Mouse (Mus musculus) midbrain, embryonic 11.5 days (tissue): ENCODE measurements around the gene Srrm3. TPM values are rescaled to one million over a fixed set of nuclear protein-coding genes. Genes with fewer than 3 reads are reported as not detected.

ENCODE experiments used
- ATAC-seq: fragments of 200-750 bp; cut with Nextera tagmentation; 2 replicates; pipeline ENCODE4 v1.8.0; 2017; ENCODE audit warnings: moderate TSS enrichment, moderate library complexity; ENCODE audit not compliant: low FRiP score
- DNase-seq: peaks from one replicate; pipeline ENCODE4 v3.0.0; 2015; ENCODE audit warnings: low spot score; ENCODE audit errors: missing footprints
- H3K27ac ChIP-seq: fragments of 300-500 bp; sonication (generic); 2 replicates; pipeline ENCODE4 v1.5.1; 2014; ENCODE audit warnings: low read depth, low read length
- H3K27me3 ChIP-seq: fragments of 300-500 bp; sonication (generic); 2 replicates; pipeline ENCODE4 v1.6.1; 2014; ENCODE audit warnings: mild to moderate bottlenecking, low read length, moderate library complexity, mixed read lengths; ENCODE audit not compliant: control insufficient read depth, insufficient read depth
- H3K36me3 ChIP-seq: fragments of 300-500 bp; sonication (generic); 2 replicates; pipeline ENCODE4 v1.6.1; 2014; ENCODE audit warnings: mild to moderate bottlenecking, low read length, moderate library complexity, mixed read lengths; ENCODE audit not compliant: control insufficient read depth, insufficient read depth
- H3K4me1 ChIP-seq: fragments of 300-500 bp; sonication (generic); 2 replicates; pipeline ENCODE4 v1.6.1; 2014; ENCODE audit warnings: low read length; ENCODE audit not compliant: control insufficient read depth, insufficient read depth
- H3K4me2 ChIP-seq: fragments of 300-500 bp; sonication (generic); 2 replicates; pipeline ENCODE4 v1.6.1; 2014; ENCODE audit warnings: mild to moderate bottlenecking, moderate library complexity
- H3K4me3 ChIP-seq: fragments of 300-500 bp; sonication (generic); 2 replicates; pipeline ENCODE4 v1.5.1; 2014; ENCODE audit warnings: low read depth, low read length
- H3K9ac ChIP-seq: fragments of 300-500 bp; sonication (generic); 2 replicates; pipeline ENCODE4 v1.6.1; 2014; ENCODE audit warnings: low read length
- H3K9me3 ChIP-seq: fragments of 300-500 bp; sonication (generic); 2 replicates; pipeline ENCODE4 v1.6.1; 2016; ENCODE audit warnings: low read length; ENCODE audit not compliant: control insufficient read depth
- WGBS: fragments of 180-500 bp; shearing (Covaris S2); extraction: QIAGEN DNeasy Blood & Tissue Kit; methylation state at CpG from one replicate; pipeline ENCODE4 v1.1.7; 2014; 5-methylcytosine and 5-hydroxymethylcytosine counted together
- polyA plus RNA-seq: library from polyadenylated mRNA; unstranded; fragments of >200 nt; fragmentation: Nextera tagmentation; extraction: Ambion mirVana; gene quantifications from 2 replicates; pipeline ENCODE4 v1.2.1, GENCODE M21; 2014

Gene Srrm3
- polyA plus RNA-seq, 1 experiment from 2014 or later: 20.7 TPM

DNA sequence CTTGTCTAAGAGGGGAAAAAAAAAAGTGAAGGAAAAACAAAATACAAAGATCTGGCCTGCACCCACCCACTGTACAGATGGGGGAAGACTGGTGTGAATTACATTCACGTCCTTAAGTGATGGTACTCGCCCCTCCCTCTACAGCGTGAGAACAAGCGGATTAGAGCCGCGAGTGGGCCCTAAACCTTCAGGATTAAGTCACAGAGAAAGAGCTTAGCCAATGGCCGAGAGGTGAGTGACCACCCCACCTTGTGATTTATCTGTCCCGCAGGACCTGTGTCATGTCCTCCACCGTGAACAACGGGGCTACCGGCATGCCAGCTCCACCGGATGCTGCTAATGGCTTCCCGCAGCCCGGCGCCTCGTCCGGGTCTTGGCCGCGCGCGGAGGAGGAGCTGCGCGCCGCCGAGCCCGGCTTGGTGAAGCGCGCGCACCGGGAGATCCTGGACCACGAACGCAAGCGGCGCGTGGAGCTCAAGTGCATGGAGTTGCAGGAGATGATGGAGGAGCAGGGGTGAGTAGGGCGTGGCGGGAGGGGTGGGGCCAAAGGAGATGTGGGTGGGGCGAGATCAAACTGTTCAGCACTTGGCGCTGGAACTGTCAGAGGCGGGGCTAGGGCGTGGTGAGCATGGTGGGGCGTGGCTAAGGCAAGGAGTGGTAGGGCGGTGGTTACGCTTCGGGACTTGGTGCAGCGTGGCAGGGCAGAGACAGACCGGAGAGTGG is 28.2 kb downstream of the Srrm3 start:
- peak overlapping the region; percentile 14; the same call in 1 of the 2 replicates for H3K27ac ChIP-seq
- peak; percentile 92 for ATAC-seq
- peaks cover 9% of the 10 kb centered on the region; the same call in 1 of the 2 replicates for H3K4me1 ChIP-seq
- H3K4me3 ChIP-seq: peak overlapping the region; percentile 47
- peak overlapping the region; percentile 87 for H3K4me2 ChIP-seq
- no peaks in the 10 kb centered on the region for H3K36me3 ChIP-seq
- peaks cover 7% of the 10 kb centered on the region; the same call in 1 of the 2 replicates for H3K27me3 ChIP-seq
- H3K9me3 ChIP-seq: no peaks in the 10 kb centered on the region
- WGBS: under 1% methylated on average over 47 of the region's 47 CpGs
- peak; percentile 99 for DNase-seq
- H3K9ac ChIP-seq: peak overlapping the region; percentile 53

DNA sequence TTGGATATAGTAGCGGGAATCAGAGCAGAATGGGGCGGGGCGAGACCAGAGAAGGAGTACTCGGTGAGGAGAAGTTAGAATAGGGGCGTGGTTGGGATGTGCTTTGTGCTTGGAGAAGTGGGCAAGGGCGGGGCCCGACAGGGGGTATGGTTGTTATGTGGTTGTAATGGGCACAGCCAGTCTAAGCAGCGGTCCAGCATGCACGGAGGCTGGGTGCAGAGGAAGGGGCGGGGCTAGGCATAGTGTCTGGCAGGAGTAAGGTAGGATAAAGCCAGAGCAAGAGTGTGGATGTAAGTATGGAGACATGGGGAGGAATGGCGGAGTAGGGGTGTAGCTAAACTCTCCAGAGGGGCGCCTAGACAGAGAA is 28.8 kb downstream of the Srrm3 start:
- Histone ChIP-seq H3K27ac (no peak overlapping the region), H3K9me3 (no peaks in the 10 kb centered on the region), H3K27me3 (peaks cover 7% of the 10 kb centered on the region; the same call in 1 of the 2 replicates), H3K9ac (no peak overlapping the region), H3K4me1 (peaks cover 9% of the 10 kb centered on the region; the same call in 1 of the 2 replicates), H3K4me2 (peak overlapping the region; percentile 87), H3K36me3 (no peaks in the 10 kb centered on the region), H3K4me3 (peak overlapping the region; percentile 47)
- WGBS: 2% methylated on average over 12 of the region's 12 CpGs
- DNase-seq: no peak
- peak; percentile 77; the same call in 1 of the 2 replicates for ATAC-seq

DNA sequence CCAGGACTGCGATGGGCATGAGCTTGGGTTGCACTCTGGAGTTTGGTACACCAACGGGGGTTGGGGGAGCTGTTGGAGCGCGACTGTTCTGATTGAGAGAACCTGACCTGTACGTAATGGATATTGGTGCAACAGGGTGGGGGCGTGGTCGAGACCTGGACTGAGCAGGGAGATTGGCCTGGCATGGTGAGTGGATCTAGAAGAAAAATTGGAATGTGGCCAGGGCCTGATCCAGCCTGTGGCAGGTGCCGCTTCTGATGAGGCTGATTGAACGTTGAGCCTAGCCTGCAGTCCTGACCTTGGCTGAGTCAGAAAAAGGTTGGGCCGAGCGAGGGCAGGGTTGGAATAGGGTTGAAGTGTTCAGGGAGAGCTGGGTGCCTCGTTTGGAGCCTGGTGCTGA is 29.3 kb downstream of the Srrm3 start:
- H3K9me3 ChIP-seq: no peaks in the 10 kb centered on the region
- H3K27me3 ChIP-seq: peaks cover 7% of the 10 kb centered on the region; the same call in 1 of the 2 replicates
- H3K4me1 ChIP-seq: peaks cover 9% of the 10 kb centered on the region; the same call in 1 of the 2 replicates
- 24% methylated on average over 12 of the region's 12 CpGs for WGBS
- no peak overlapping the region for H3K27ac ChIP-seq
- no peak overlapping the region for H3K4me3 ChIP-seq
- ATAC-seq: peak; percentile 5; the same call in 1 of the 2 replicates
- H3K9ac ChIP-seq: no peak overlapping the region
- no peak for DNase-seq
- peak overlapping the region; percentile 87; the same call in 1 of the 2 replicates for H3K4me2 ChIP-seq
- no peaks in the 10 kb centered on the region for H3K36me3 ChIP-seq

DNA sequence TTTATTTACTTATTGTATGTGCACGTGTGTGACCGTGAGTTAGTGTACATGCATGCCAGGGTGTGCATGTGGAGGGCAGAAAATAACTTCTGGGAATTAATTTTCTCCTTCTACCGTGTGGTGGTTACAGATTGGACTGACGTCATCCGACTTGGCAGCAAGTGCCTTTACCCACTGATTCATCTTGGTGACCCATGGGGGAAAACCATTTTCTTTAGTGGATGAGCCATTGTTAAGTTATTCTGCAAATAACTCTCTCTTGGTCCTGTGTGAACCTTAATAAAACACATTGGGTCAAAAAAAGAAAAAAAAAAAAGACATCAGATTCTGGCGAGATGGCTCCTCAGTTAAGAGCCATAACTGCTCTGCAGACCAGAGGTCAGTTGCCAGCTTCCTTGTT is 35.0 kb downstream of the Srrm3 start:
- Histone ChIP-seq H3K36me3 (no peaks in the 10 kb centered on the region), H3K4me1 (no peaks in the 10 kb centered on the region), H3K27ac (no peak overlapping the region), H3K9ac (no peak overlapping the region), H3K4me2 (no peak overlapping the region), H3K27me3 (no peaks in the 10 kb centered on the region), H3K4me3 (no peak overlapping the region), H3K9me3 (no peaks in the 10 kb centered on the region)
- ATAC-seq (no peak), DNase-seq (no peak)
- WGBS: 81% methylated on average over 6 of the region's 6 CpGs

DNA sequence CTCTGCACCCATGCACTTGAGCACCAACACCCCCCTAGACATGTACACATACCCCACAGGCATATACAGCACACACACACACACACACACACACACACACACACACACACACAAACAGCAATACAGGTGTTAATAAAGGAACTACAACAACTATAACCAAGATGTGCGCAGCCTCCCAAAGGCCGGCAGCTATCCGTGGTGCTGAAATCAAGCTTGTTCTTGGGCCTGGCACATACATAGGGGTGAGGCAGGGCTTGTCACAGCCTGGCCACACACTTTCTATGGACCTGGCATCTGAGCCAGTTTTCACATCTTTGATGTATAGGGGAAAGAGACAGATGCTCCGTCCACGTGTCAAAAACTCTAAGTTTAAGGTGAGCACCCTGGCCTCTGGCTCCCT is 36.7 kb downstream of the Srrm3 start:
- DNase-seq: no peak
- Histone ChIP-seq H3K4me1 (no peaks in the 10 kb centered on the region), H3K36me3 (no peaks in the 10 kb centered on the region), H3K9me3 (no peaks in the 10 kb centered on the region), H3K4me2 (no peak overlapping the region), H3K27ac (no peak overlapping the region), H3K27me3 (no peaks in the 10 kb centered on the region), H3K4me3 (no peak overlapping the region), H3K9ac (no peak overlapping the region)
- WGBS: 33% methylated on average over 5 of the region's 5 CpGs
- no peak for ATAC-seq

DNA sequence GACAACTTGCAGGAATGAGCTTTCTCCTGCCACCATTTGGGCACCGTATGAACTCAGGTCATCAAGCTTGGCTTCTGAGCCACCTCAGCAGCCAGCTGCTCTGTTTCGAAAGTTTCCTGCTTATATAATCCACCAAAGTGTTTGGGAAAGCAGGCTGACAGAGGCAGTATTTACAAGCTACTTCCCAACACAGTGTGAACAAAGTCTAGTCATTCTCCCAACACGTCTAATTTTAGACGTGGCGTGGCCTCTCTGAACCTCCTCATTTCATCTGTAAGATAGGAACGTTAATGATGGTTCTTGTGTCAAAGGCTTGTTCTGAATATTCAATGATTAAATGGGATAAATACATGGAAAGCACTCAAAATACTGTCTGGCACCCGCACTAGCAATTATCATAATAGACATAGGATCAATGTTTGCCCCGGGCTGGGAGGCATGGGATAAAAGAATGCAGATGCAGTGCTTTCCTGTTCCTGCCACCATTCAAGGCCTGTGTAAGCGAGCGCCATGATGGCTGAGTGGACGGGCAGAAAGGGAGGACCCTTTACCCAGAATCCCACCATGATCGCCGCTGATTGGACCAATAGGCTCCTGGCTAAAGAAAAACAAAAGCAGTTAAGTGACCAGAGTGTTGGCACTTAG is 39.1 kb downstream of the Srrm3 start:
- no peak for ATAC-seq

DNA sequence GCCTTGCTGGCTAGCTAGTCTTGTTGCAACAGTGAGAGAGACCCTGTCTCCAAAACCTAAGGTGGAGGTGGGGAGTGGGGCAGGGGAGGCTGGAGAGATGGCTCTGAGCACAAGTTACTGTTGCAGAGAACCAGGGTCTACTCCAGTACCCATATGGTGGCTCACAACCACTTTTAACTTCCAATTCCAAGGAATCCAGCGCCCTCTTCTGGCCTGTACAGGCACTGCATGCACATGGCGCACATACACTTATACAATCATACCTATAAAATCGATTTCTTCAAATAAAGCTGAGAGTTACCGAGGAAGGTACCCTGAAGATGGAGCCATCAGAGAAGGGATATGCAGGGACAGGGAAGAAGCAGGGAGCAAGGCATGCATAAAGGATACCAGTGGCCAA is 40.8 kb downstream of the Srrm3 start:
- peaks cover 23% of the 10 kb centered on the region for H3K4me1 ChIP-seq
- no peak overlapping the region for H3K9ac ChIP-seq
- no peak overlapping the region for H3K4me2 ChIP-seq
- ATAC-seq (no peak), DNase-seq (no peak)
- 74% methylated on average over 4 of the region's 4 CpGs for WGBS
- H3K36me3 ChIP-seq: no peaks in the 10 kb centered on the region
- H3K4me3 ChIP-seq: no peak overlapping the region
- no peaks in the 10 kb centered on the region for H3K9me3 ChIP-seq
- peaks cover 10% of the 10 kb centered on the region for H3K27me3 ChIP-seq
- no peak overlapping the region for H3K27ac ChIP-seq

More for the DNA sequence above, 39.1 kb downstream of the Srrm3 start:
- Histone ChIP-seq H3K27me3 (no peaks in the 10 kb centered on the region; the same call in 1 of the 2 replicates), H3K9me3 (no peaks in the 10 kb centered on the region), H3K4me3 (no peak overlapping the region), H3K4me2 (no peak overlapping the region), H3K9ac (no peak overlapping the region), H3K27ac (no peak overlapping the region), H3K36me3 (no peaks in the 10 kb centered on the region), H3K4me1 (peaks cover 12% of the 10 kb centered on the region)
- WGBS: 80% methylated on average over 13 of the region's 13 CpGs
- DNase-seq: no peak

DNA sequence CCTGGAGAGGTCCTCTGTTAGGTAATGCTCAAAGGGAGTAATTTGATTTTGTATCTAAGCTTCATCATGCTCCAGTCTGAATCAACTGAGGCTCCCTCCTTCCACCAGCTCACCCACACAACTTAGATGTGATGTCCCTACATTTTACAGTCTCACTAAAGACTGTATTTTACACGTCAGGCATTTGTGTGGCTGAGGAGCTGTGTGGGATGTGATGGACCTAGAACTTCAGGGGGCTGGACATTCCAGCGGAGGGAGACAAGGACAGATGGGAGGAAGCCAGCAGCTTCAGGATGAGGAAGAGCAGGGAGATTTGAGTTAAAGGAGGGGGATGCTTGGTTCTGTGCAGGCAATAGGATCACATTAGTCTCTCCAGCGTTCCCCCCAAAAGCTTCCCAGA is 41.2 kb downstream of the Srrm3 start:
- H3K27ac ChIP-seq: no peak overlapping the region
- H3K27me3 ChIP-seq: peaks cover 13% of the 10 kb centered on the region
- H3K36me3 ChIP-seq: no peaks in the 10 kb centered on the region
- no peak overlapping the region for H3K4me2 ChIP-seq
- no peak overlapping the region for H3K9ac ChIP-seq
- H3K4me1 ChIP-seq: peaks cover 23% of the 10 kb centered on the region
- H3K4me3 ChIP-seq: no peak overlapping the region
- WGBS: 92% methylated on average over 3 of the region's 3 CpGs
- ATAC-seq: no peak
- no peak for DNase-seq
- no peaks in the 10 kb centered on the region for H3K9me3 ChIP-seq

DNA sequence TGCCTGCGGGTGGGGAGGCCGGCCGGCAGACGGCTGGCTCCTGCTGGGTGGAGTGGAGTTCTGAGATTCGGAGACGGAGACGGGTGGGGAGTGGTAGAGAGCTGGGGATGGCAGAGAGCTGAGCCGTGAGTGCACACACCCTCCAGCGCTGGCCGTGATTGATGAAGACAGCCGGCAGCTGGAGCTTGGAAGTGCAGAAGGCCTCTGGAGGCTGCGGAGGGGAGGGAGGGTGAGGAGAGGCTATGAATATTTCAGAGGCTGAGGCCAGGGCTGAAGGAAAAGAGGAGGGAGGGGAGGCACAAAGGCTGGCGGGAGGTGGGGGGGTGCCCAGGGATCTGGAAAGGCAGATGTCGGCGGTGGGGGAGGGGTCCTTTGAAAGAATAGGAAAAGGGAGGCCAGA is 44.3 kb downstream of the Srrm3 start:
- Histone ChIP-seq H3K9ac (peak overlapping the region; percentile 54), H3K36me3 (no peaks in the 10 kb centered on the region), H3K4me3 (0 out of 2 replicates have a peak overlapping the region, but pooled peaks have one; percentile 5), H3K27me3 (peaks cover 21% of the 10 kb centered on the region), H3K27ac (peak overlapping the region; percentile 91), H3K4me2 (peak overlapping the region; percentile 39), H3K9me3 (no peaks in the 10 kb centered on the region), H3K4me1 (peaks cover 23% of the 10 kb centered on the region)
- WGBS: under 1% methylated on average over 15 of the region's 15 CpGs
- peak; percentile 89 for ATAC-seq
- peak; percentile 94 for DNase-seq
